Mouse (Mus musculus): ENCODE data around the gene Smim6.

DNA sequence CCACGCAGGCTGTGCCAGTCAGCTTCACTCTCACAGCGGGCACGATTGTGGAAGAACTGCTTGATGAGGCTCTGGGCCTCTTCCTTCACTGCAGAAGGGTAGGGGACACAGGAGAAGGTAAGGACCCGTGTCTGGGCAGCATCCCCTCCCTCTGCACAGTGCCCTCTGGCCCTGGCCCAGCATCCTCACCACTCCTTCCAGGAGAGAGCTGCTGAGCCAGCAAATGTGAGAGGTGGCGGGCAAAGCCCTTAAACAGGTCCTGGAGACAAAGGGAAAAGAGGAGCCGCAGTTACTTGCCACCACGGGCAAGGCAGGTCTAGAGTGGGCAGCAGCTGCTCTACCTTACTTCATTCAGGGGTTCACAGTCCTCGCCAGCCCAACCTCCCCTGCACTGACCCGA lies 18.7 kb upstream of the Smim6 start:
- TF ChIP-seq CHD2 (IDR thresholded peaks at IDR 0.05; ENCODE audit: low read depth, low read length) (no peak), ZNF384 (IDR thresholded peaks at IDR 0.05; ENCODE audit: low read depth, low read length) (no peak), MAFK (IDR thresholded peaks at IDR 0.05; ENCODE audit: insufficient read depth, low read depth, low read length) (no peak), ZC3H11A (IDR thresholded peaks at IDR 0.05; ENCODE audit: borderline replicate concordance, low read depth, low read length) (no peak), HCFC1 (IDR thresholded peaks at IDR 0.05; ENCODE audit: borderline replicate concordance, insufficient read depth, low read length) (no peak)
